Mouse (Mus musculus) lung, postnatal 25 days (tissue): ENCODE results near the gene AB124611.
"Not testable (repeated sequence)": the region's sequence is repeated elsewhere in the genome, so short reads cannot be mapped to it uniquely, and the experiment has no call there.

Experiments used
- DNase-seq: peaks from one replicate; pipeline ENCODE4 v3.0.0; 2022; ENCODE audit warnings: low spot score

Gene AB124611

GRCm38 (mm10) chr9:21565004-21565586, 39.1 kb downstream of the AB124611 start:
- DNase-seq = no peak

- no peak for DNase-seq
Measured at GRCm38 (mm10) chr9:21566538-21566937, 40.6 kb downstream of the AB124611 start.

GRCm38 (mm10) chr9:21567051-21567450, 41.1 kb downstream of the AB124611 start:
- DNase-seq = no peak

- no peak for DNase-seq
Measured at GRCm38 (mm10) chr9:21568657-21569255, 42.8 kb downstream of the AB124611 start.

GRCm38 (mm10) chr9:21574012-21574801, 48.2 kb downstream of the AB124611 start:
- no peak for DNase-seq

GRCm38 (mm10) chr9:21575253-21575652, 49.3 kb downstream of the AB124611 start:
- DNase-seq = no peak

- DNase-seq = no peak
Measured at GRCm38 (mm10) chr9:21576286-21576685, 50.3 kb downstream of the AB124611 start.

- DNase-seq = no peak
Measured at GRCm38 (mm10) chr9:21578226-21578625, 52.2 kb downstream of the AB124611 start.

GRCm38 (mm10) chr9:21585401-21585800, 59.4 kb downstream of the AB124611 start:
- no peak for DNase-seq

GRCm38 (mm10) chr9:21587678-21588349, 61.8 kb downstream of the AB124611 start:
- DNase-seq = no peak

GRCm38 (mm10) chr9:21588350-21588749, 62.4 kb downstream of the AB124611 start:
- no peak for DNase-seq

- DNase-seq = no peak
Measured at GRCm38 (mm10) chr9:21589538-21589937, 63.6 kb downstream of the AB124611 start.

GRCm38 (mm10) chr9:21591127-21591830, 65.3 kb downstream of the AB124611 start:
- no peak for DNase-seq

GRCm38 (mm10) chr9:21591831-21592702, 66.1 kb downstream of the AB124611 start:
- DNase-seq = no peak

GRCm38 (mm10) chr9:21592703-21593121, 66.7 kb downstream of the AB124611 start, which contains the start of the genes Timm29 and Yipf2:
TSS of gene Timm29 (plus strand) at chr9:21592722.
TSS of gene Yipf2 (minus strand) at chr9:21592828.
- DNase-seq = peak; percentile 95

- peak; percentile 20 for DNase-seq
Measured at GRCm38 (mm10) chr9:21593122-21593721, 67.2 kb downstream of the AB124611 start.

GRCm38 (mm10) chr9:21594350-21594749, 68.4 kb downstream of the AB124611 start:
- DNase-seq = not testable (repeated sequence)

GRCm38 (mm10) chr9:21594838-21595237, 68.9 kb downstream of the AB124611 start:
- DNase-seq = no peak
